Mouse (Mus musculus) MEL (cell line): ENCODE results near the gene Klhl21. TPM values are rescaled to one million over a fixed set of nuclear protein-coding genes. Genes with fewer than 3 reads are reported as not detected.

ENCODE experiments used
- DNase-seq: peaks from one replicate; pipeline ENCODE4 v3.0.0; 2011; ENCODE audit warnings: low read depth, low spot score
- H3K27ac ChIP-seq: 2 replicates; pipeline ENCODE4 v1.5.1; 2012; ENCODE audit warnings: low read depth, mild to moderate bottlenecking, control low read depth, low read length, moderate library complexity; ENCODE audit not compliant: control insufficient read depth
- H3K27me3 ChIP-seq, 2 experiments: fragments of 150-350 bp in 1 of 2; sonication (generic) in 1 of 2; 2 replicates each; pipeline ENCODE4 v1.6.1; 2012; ENCODE audit warnings: low read length in 2 of 2, mild to moderate bottlenecking in 2 of 2, improper control_type of control experiment in 1 of 2, moderate library complexity in 1 of 2; ENCODE audit not compliant: insufficient read depth in 2 of 2, control insufficient read depth in 1 of 2
- H3K36me3 ChIP-seq, 2 experiments: 2 replicates each; pipeline ENCODE4 v1.6.1; 2012 to 2014; ENCODE audit warnings: low read length in 2 of 2, improper control_type of control experiment in 1 of 2, inconsistent platforms in 1 of 2, mild to moderate bottlenecking in 1 of 2; ENCODE audit not compliant: insufficient read depth in 2 of 2, control insufficient read depth in 1 of 2
- H3K4me1 ChIP-seq, 2 experiments: fragments of 150-350 bp in 1 of 2; sonication (generic) in 1 of 2; 2 replicates each; pipeline ENCODE4 v1.6.1; 2012; ENCODE audit warnings: low read length in 2 of 2, improper control_type of control experiment in 1 of 2, mild to moderate bottlenecking in 1 of 2; ENCODE audit not compliant: insufficient read depth in 2 of 2, control insufficient read depth in 1 of 2
- H3K4me3 ChIP-seq, 2 experiments: fragments of 150-350 bp in 1 of 2; sonication (generic) in 1 of 2; 2 replicates each; pipeline ENCODE4 v1.5.1; 2012; ENCODE audit warnings: low read depth in 2 of 2, low read length in 2 of 2, mild to moderate bottlenecking in 2 of 2, moderate library complexity in 2 of 2, control low read depth in 1 of 2, improper control_type of control experiment in 1 of 2; ENCODE audit not compliant: control insufficient read depth in 1 of 2, insufficient read depth in 1 of 2
- H3K79me2 ChIP-seq: 2 replicates; pipeline ENCODE4 v1.6.1; 2012; ENCODE audit warnings: mild to moderate bottlenecking, low read length, moderate library complexity; ENCODE audit not compliant: control insufficient read depth, poor library complexity, insufficient read depth
- H3K9ac ChIP-seq: 2 replicates; pipeline ENCODE4 v1.6.1; 2012; ENCODE audit warnings: low read depth, mild to moderate bottlenecking, control low read depth, low read length, moderate library complexity; ENCODE audit not compliant: control insufficient read depth, poor library complexity, severe bottlenecking
- H3K9me3 ChIP-seq: fragments of 150-350 bp; sonication (generic); replicated peaks from 2 replicates; pipeline ENCODE4 v1.6.1; 2012; ENCODE audit warnings: mild to moderate bottlenecking, low read length, improper control_type of control experiment, moderate library complexity; ENCODE audit not compliant: insufficient read depth
- CHD1 ChIP-seq: IDR thresholded peaks from 2 replicates; pipeline ENCODE4 v1.6.1; 2012; ENCODE audit warnings: low read depth, mild to moderate bottlenecking, inconsistent platforms, low read length, improper control_type of control experiment
- CHD2 ChIP-seq: IDR thresholded peaks from 2 replicates; pipeline ENCODE4 v1.6.1; 2011; ENCODE audit warnings: low read length, improper control_type of control experiment
- ELF1 ChIP-seq: IDR thresholded peaks from 2 replicates; pipeline ENCODE4 v1.6.1; 2014; ENCODE audit warnings: low read depth, mild to moderate bottlenecking, inconsistent platforms, low read length, improper control_type of control experiment, moderate library complexity
- HCFC1 ChIP-seq: IDR thresholded peaks from 2 replicates; pipeline ENCODE4 v1.6.1; 2012; ENCODE audit warnings: low read depth, mild to moderate bottlenecking, inconsistent platforms, low read length, improper control_type of control experiment, moderate library complexity
- MAZ ChIP-seq: IDR thresholded peaks from 2 replicates; pipeline ENCODE4 v1.6.1; 2012; ENCODE audit warnings: low read depth, mild to moderate bottlenecking, inconsistent platforms, low read length, improper control_type of control experiment
- MEF2A ChIP-seq: IDR thresholded peaks from 2 replicates; pipeline ENCODE4 v1.6.1; 2014; ENCODE audit warnings: low read depth, mild to moderate bottlenecking, inconsistent platforms, low read length, improper control_type of control experiment; ENCODE audit not compliant: poor library complexity, insufficient replicate concordance, severe bottlenecking; ENCODE audit errors: extremely low read depth
- MXI1 ChIP-seq: IDR thresholded peaks from 2 replicates; pipeline ENCODE4 v1.6.1; 2011; ENCODE audit warnings: mild to moderate bottlenecking, low read depth, low read length, improper control_type of control experiment
- MYB ChIP-seq: IDR thresholded peaks from 2 replicates; pipeline ENCODE4 v1.6.1; 2011; ENCODE audit warnings: mild to moderate bottlenecking, low read depth, low read length, improper control_type of control experiment
- MYC ChIP-seq: IDR thresholded peaks from 2 replicates; pipeline ENCODE4 v1.6.1; 2011; ENCODE audit warnings: low read depth, mild to moderate bottlenecking, low read length, improper control_type of control experiment, moderate library complexity
- NELFE ChIP-seq: IDR thresholded peaks from 2 replicates; pipeline ENCODE4 v1.6.1; 2011; ENCODE audit warnings: low read depth, low read length, improper control_type of control experiment
- NRF1 ChIP-seq: IDR thresholded peaks from 2 replicates; pipeline ENCODE4 v1.6.1; 2014; ENCODE audit warnings: low read depth, mild to moderate bottlenecking, inconsistent platforms, low read length, improper control_type of control experiment, moderate library complexity; ENCODE audit not compliant: poor library complexity, insufficient read depth, severe bottlenecking
- POLR2A ChIP-seq, 2 experiments: IDR thresholded peaks; 2 replicates each; pipeline ENCODE4 v1.6.1; 2011 to 2012; ENCODE audit warnings: low read length in 2 of 2, mild to moderate bottlenecking in 2 of 2, control low read depth in 1 of 2, improper control_type of control experiment in 1 of 2, low read depth in 1 of 2, moderate library complexity in 1 of 2; ENCODE audit not compliant: control insufficient read depth in 1 of 2, insufficient read depth in 1 of 2, poor library complexity in 1 of 2
- POLR2AphosphoS2 ChIP-seq: IDR thresholded peaks from 2 replicates; pipeline ENCODE4 v1.6.1; 2011; ENCODE audit warnings: low read length, improper control_type of control experiment
- POLR2AphosphoS5 ChIP-seq: IDR thresholded peaks from 2 replicates; pipeline ENCODE4 v1.6.1; 2012; ENCODE audit warnings: low read depth, borderline replicate concordance, mild to moderate bottlenecking, inconsistent platforms, low read length, moderate library complexity, mixed read lengths
- RAD21 ChIP-seq: IDR thresholded peaks from 2 replicates; pipeline ENCODE4 v1.6.1; 2011; ENCODE audit warnings: mild to moderate bottlenecking, low read depth, low read length, improper control_type of control experiment
- SIN3A ChIP-seq: IDR thresholded peaks from 2 replicates; pipeline ENCODE4 v1.6.1; 2012; ENCODE audit warnings: low read length, improper control_type of control experiment, inconsistent platforms
- SMC3 ChIP-seq: IDR thresholded peaks from 2 replicates; pipeline ENCODE4 v1.6.1; 2011; ENCODE audit warnings: low read depth, low read length, improper control_type of control experiment
- TAL1 ChIP-seq: IDR thresholded peaks from 2 replicates; pipeline ENCODE4 v1.6.1; 2012; ENCODE audit warnings: mild to moderate bottlenecking, inconsistent platforms, low read length, moderate library complexity, mixed read lengths
- TBP ChIP-seq: IDR thresholded peaks from 2 replicates; pipeline ENCODE4 v1.8.0; 2011; ENCODE audit warnings: low read depth, low read length, improper control_type of control experiment
- TCF12 ChIP-seq: IDR thresholded peaks from 2 replicates; pipeline ENCODE4 v1.6.1; 2014; ENCODE audit warnings: low read depth, mild to moderate bottlenecking, inconsistent platforms, low read length, improper control_type of control experiment, moderate library complexity
- ZMIZ1 ChIP-seq: IDR thresholded peaks from 2 replicates; pipeline ENCODE4 v1.6.1; 2012; ENCODE audit warnings: low read depth, mild to moderate bottlenecking, inconsistent platforms, low read length, improper control_type of control experiment, moderate library complexity
- ZNF384 ChIP-seq: IDR thresholded peaks from 2 replicates; pipeline ENCODE4 v1.6.1; 2012; ENCODE audit warnings: low read depth, mild to moderate bottlenecking, inconsistent platforms, low read length, improper control_type of control experiment
- polyA plus RNA-seq, 2 experiments: library from polyadenylated mRNA; stranded (reverse) in 1 of 2; unstranded in 1 of 2; fragments of >175 nt in 1 of 2; fragments of >200 nt in 1 of 2; gene quantifications; 2 replicates each; pipeline versions ENCODE4 v1.2.1 to v1.2.4; 2012; ENCODE audit warnings: low replicate concordance in 2 of 2, low read depth in 1 of 2; ENCODE audit not compliant: insufficient read length in 2 of 2, insufficient read depth in 1 of 2, missing spikeins in 1 of 2
- total RNA-seq: library from RNA; depleted of rRNA; stranded (reverse); fragments of 300-350 nt; gene quantifications from 2 replicates; pipeline ENCODE4 v1.2.3, GENCODE M21; 2012

Gene Klhl21
- total and polyA plus RNA-seq, 3 experiments, result 18.0 to 22.5 TPM; not detected in 1

- Histone ChIP-seq H3K9me3 (no peaks in the 10 kb centered on the region), H3K27ac (no peak within 1 kb of the TSS; the same call in 1 of the 2 replicates), H3K4me1 (peaks cover 0 to 5% of the 10 kb centered on the region in 2 experiments; a peak in 3 of 4 replicates), H3K9ac (peak within 1 kb of the TSS; percentile 81), H3K27me3 (no peaks in the 10 kb centered on the region), H3K79me2 (peaks cover 7% of the 10 kb centered on the region; the same call in 1 of the 2 replicates), H3K4me3 (peak within 1 kb of the TSS; percentile 76 to 89), H3K36me3 (peaks cover 0 to 3% of the 10 kb centered on the region in 2 experiments; a peak in 1 of 4 replicates)
- peak; percentile 86 for DNase-seq
- TF ChIP-seq POLR2A (IDR thresholded peaks at IDR 0.05; ENCODE audit: control insufficient read depth in 1 of 2, insufficient read depth in 1 of 2, low read depth in 1 of 2, low read length in 2 of 2, poor library complexity in 1 of 2), result peak; percentile 33 to 58; a peak in 1 of 4 replicates
- TF ChIP-seq RAD21, result no peak
- no peak for TF ChIP-seq POLR2AphosphoS2
- TF ChIP-seq NELFE, result peak; percentile 58
- peak; percentile 74; the same call in 1 of the 2 replicates for TF ChIP-seq SIN3A
- TF ChIP-seq HCFC1, result peak; percentile 88
- TF ChIP-seq NRF1, result peak; percentile 57
- peak; percentile 33; the same call in 1 of the 2 replicates for TF ChIP-seq MXI1
- 0 out of 2 replicates have a peak, but pooled peaks have one; percentile 10 for TF ChIP-seq TCF12
- TF ChIP-seq MAZ, result peak; percentile 83
These were observed 20.1 kb upstream of the Klhl21 start, which contains the start of gene Thap3 for GRCm38 (mm10) chr4:151988342-151989109. Gene Thap3, minus strand, starts transcription at chr4:151988997.

GRCm38 (mm10) chr4:151989110-151989488, 19.5 kb upstream of the Klhl21 start:
- Histone ChIP-seq H3K9me3 (no peaks in the 10 kb centered on the region), H3K27me3 (no peaks in the 10 kb centered on the region), H3K4me1 (peaks cover 3 to 5% of the 10 kb centered on the region in 2 experiments; a peak in 3 of 4 replicates), H3K27ac (no peak overlapping the region), H3K79me2 (peaks cover 7% of the 10 kb centered on the region; the same call in 1 of the 2 replicates), H3K4me3 (peak overlapping the region; percentile 76 to 89), H3K9ac (peak overlapping the region; percentile 55), H3K36me3 (peaks cover 0 to 3% of the 10 kb centered on the region in 2 experiments; a peak in 1 of 4 replicates)
- TF ChIP-seq CHD2, result no peak
- no peak for DNase-seq

GRCm38 (mm10) chr4:151992091-151992490, 16.5 kb upstream of the Klhl21 start:
- no peak overlapping the region for H3K27ac ChIP-seq

More at GRCm38 (mm10) chr4:151992091-151992490, 16.5 kb upstream of the Klhl21 start:
- Histone ChIP-seq H3K27me3 (no peaks in the 10 kb centered on the region), H3K4me1 (peaks cover 5 to 11% of the 10 kb centered on the region in 2 experiments), H3K4me3 (no peak overlapping the region), H3K9ac (no peak overlapping the region), H3K79me2 (peaks cover 13% of the 10 kb centered on the region; the same call in 1 of the 2 replicates), H3K9me3 (no peaks in the 10 kb centered on the region), H3K36me3 (peaks cover 0 to 9% of the 10 kb centered on the region in 2 experiments; a peak in 2 of 4 replicates)
- no peak for TF ChIP-seq POLR2AphosphoS2
- no peak for TF ChIP-seq ZMIZ1
- TF ChIP-seq CHD1, result no peak
- no peak for TF ChIP-seq MYC
- no peak for TF ChIP-seq ZNF384
- no peak for TF ChIP-seq CHD2
- no peak for TF ChIP-seq RAD21
- TF ChIP-seq TCF12, result no peak
- no peak for TF ChIP-seq TAL1
- no peak for TF ChIP-seq SMC3
- TF ChIP-seq MEF2A, result no peak
- no peak for TF ChIP-seq ELF1
- no peak for TF ChIP-seq SIN3A
- TF ChIP-seq TBP, result no peak
- no peak for TF ChIP-seq MYB
- TF ChIP-seq POLR2AphosphoS5, result no peak
- no peak for DNase-seq
